Mouse (Mus musculus) bone marrow macrophage, adult 2 months (primary cell): ENCODE measurements around the gene Pxk.

Source experiments
- CTCF ChIP-seq: IDR thresholded peaks from 2 replicates; pipeline ENCODE4 v1.5.1; 2012; ENCODE audit warnings: low read depth, mild to moderate bottlenecking, low read length, moderate library complexity
- POLR2A ChIP-seq: IDR thresholded peaks from 2 replicates; pipeline ENCODE4 v1.6.1; 2012; ENCODE audit warnings: mild to moderate bottlenecking, low read depth, low read length, borderline replicate concordance

DNA sequence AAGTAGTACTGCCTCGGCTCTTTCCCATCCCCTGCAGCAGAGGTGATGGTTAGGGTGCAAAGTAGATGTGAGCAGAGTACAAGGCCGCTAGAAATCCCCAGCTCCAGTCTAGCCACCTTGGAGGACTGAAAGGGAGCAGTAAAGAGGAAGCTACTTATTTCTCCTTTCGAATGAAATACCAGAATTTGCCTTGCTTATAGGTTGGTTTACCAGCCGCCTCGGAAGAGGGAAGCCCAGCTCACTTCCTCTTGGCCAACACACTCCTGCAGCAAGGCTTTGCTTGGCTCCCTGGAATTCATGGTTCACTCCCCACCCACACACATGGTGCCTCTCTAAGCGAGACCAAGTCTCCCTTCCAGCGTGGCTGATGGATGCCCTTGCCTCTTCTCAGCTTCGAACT is 34.8 kb downstream of the Pxk start:
- no peak for TF ChIP-seq POLR2A
- TF ChIP-seq CTCF, result no peak
